ENCODE assay signal across 8 mouse cellular contexts in the genomic region with DNA sequence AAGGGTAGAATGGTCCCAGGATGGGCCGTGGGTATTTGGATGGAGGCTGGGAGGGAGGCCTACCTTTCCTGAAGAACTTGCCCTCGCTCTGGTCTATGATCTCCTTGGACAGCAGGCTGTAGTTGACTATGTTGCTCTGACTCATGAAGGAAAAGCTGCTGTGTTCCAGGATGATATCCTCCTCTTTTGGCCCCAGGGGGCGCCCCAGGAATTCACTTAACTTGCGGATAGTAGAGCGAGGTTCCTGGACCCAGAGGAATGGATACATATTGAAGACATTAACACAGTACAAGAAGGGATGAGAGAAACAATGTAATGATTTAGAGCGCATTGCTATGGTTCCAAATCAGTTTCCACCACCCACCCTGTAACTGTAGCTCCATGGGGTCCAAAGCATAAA. TPM values are rescaled to one million over a fixed set of nuclear protein-coding genes. Genes with fewer than 3 reads are reported as not detected.
DNase-seq lines count a peak whose midpoint lies in the region; TF ChIP-seq lines count a peak whose summit lies in the region.
"Had no signal": no experiment of that assay in that cellular context is flagged by ENCODE, and none has a peak within 500 bp of the region (broad histone marks: within the 10 kb centered on the region; RNA-seq: fewer than 3 reads in every experiment).

No protein-coding gene starts in this region.

- no peak for TF ChIP-seq POLR2A in thymus, adult 2 months (IDR thresholded peaks at IDR 0.05; ENCODE audit: control insufficient read depth, extremely low read depth, insufficient read depth, low read length, poor library complexity)

- TF ChIP-seq CTCF in thymus, adult 2 months (IDR thresholded peaks at IDR 0.05; ENCODE audit: borderline replicate concordance, control insufficient read depth, extremely low read depth, insufficient read depth, low read length, poor library complexity), result no peak

- peaks cover 2% of the 10 kb centered on the region; the same call in 1 of the 2 replicates for H3K4me1 ChIP-seq in thymus, adult 2 months (replicated peaks; ENCODE audit: control insufficient read depth, insufficient read depth, low read length)

- H3K27ac ChIP-seq in thymus, adult 2 months (ENCODE audit: control insufficient read depth, insufficient read depth, low read length), result no peak overlapping the region

- no peaks in the 10 kb centered on the region for H3K27me3 ChIP-seq in thymus, adult 2 months (ENCODE audit: control insufficient read depth, insufficient read depth, low read length)

- no peaks in the 10 kb centered on the region for H3K36me3 ChIP-seq in thymus, adult 2 months (ENCODE audit: control insufficient read depth, insufficient read depth, low read length)

- WGBS in thymus, adult 2 months, result 63% methylated on average over 6 of the region's 6 CpGs

- DNase-seq in thymus, adult 2 months, result peak; percentile 9
- no peak for DNase-seq in thymus, postnatal 36 days
- peak; percentile 42 for DNase-seq in c-Kit-positive CD71-negative TER-119-negative erythroid progenitor cells, embryonic 14.5 days (ENCODE audit: low read depth)
- DNase-seq in heart, postnatal 10 days, result peak; percentile 51 to 64
- DNase-seq in lung, postnatal 4 days, result peak; percentile 60 to 65
- DNase-seq in spleen, postnatal 14 days (ENCODE audit: low spot score in 2 of 2), result no peak
- DNase-seq in right cerebral cortex, postnatal 36 days (ENCODE audit: low spot score in 2 of 2), result no peak

- no peak overlapping the region for H3K4me3 ChIP-seq in thymus, adult 2 months (ENCODE audit: control insufficient read depth, insufficient read depth, low read length)
- H3K4me3 ChIP-seq: myocyte had no signal

- intact Hi-C loops in heart, postnatal 10 days (cut with DNase I), result loop anchor here (1.0 kb wide), 1 partner anchor 45 kb away; no protein-coding TSS in a partner anchor

RNA-seq across cellular contexts. Expression of gene Sult5a1, which starts 12.8 kb away (rescaled TPM):
- polyA plus RNA-seq in thymus, adult 2 months (2012; rRNA removed), result 12.4 and 17.5 TPM in 2 replicates
- total RNA-seq in heart, postnatal 10 days (2021), result 1 to 10 TPM; 1.3 to 2.3 TPM

RNA-seq across cellular contexts. Expression of gene Cpne7, which starts 28.1 kb away (rescaled TPM):
- polyA plus RNA-seq in thymus, adult 2 months (2012; rRNA removed), result 2.1 and 3.1 TPM in 2 replicates
- total RNA-seq in heart, postnatal 10 days (2021), result 1 to 10 TPM in 1 of 2 experiments, under 1 TPM in 1; 0.64 to 1.3 TPM

RNA-seq across cellular contexts. Expression of gene Dpep1, which starts 40.8 kb away (rescaled TPM):
- polyA plus RNA-seq in thymus, adult 2 months (2012; rRNA removed), result 4.5 and 13.2 TPM in 2 replicates
- 10 to 100 TPM in 1 of 2 experiments, 1 to 10 TPM in 1; 9.6 to 29.0 TPM for total RNA-seq in heart, postnatal 10 days (2021)

RNA-seq across cellular contexts. Expression of gene Rpl13, which starts 43.1 kb away (rescaled TPM):
- polyA plus RNA-seq in thymus, adult 2 months (2012; rRNA removed), result 3,303 and 3,543 TPM in 2 replicates
- total RNA-seq in heart, postnatal 10 days (2021), result 100 to 1,000 TPM; 536 to 545 TPM

Comparison
In these comparisons a context has a peak if more than half of its experiments do, and no peak if none do; other contexts are left out.
1. DNase-seq: peak in thymus, adult 2 months (single experiment), c-Kit-positive CD71-negative TER-119-negative erythroid progenitor cells, embryonic 14.5 days (single experiment), heart, postnatal 10 days (2 of 2) and lung, postnatal 4 days (2 of 2); none in thymus, postnatal 36 days (0 of 2), spleen, postnatal 14 days (0 of 2) and right cerebral cortex, postnatal 36 days (0 of 2).